Mouse (Mus musculus): Measurements from ENCODE around the gene Calhm3. TPM values are rescaled to one million over a fixed set of nuclear protein-coding genes. Genes with fewer than 3 reads are reported as not detected.

Calhm3 gene
- total and polyA plus RNA-seq, 3 experiments, result 0.16 TPM; not detected in 2

GRCm38 (mm10) chr19:47180011-47180410 lies 22.4 kb upstream of the Calhm3 start:
- ATAC-seq (ENCODE audit: extremely low read depth, insufficient number of reproducible peaks, low FRiP score, poor library complexity, severe bottlenecking) (no peak), DNase-seq (ENCODE audit: low spot score) (no peak)
- no peak for TF ChIP-seq CTCF (IDR thresholded peaks at IDR 0.05; ENCODE audit: low read depth, low read length)
- TF ChIP-seq GATA1 (IDR thresholded peaks at IDR 0.05; ENCODE audit: borderline replicate concordance, low read length), result no peak
- TF ChIP-seq GATA2 (IDR thresholded peaks at IDR 0.05; ENCODE audit: borderline replicate concordance, low read depth, low read length), result no peak
- TF ChIP-seq TAL1 (conservative IDR thresholded peaks at IDR 0.05; ENCODE audit: low read depth, low read length), result no peak
- TF ChIP-seq POLR2AphosphoS5 (IDR thresholded peaks at IDR 0.05; ENCODE audit: insufficient replicate concordance, low read depth, low read length), result no peak
- Histone ChIP-seq H3K4me3 (ENCODE audit: low read depth, low read length) (no peak overlapping the region), H3K36me3 (replicated peaks) (no peaks in the 10 kb centered on the region), H3K27me3 (ENCODE audit: insufficient read depth, low read length) (peaks cover 8% of the 10 kb centered on the region; the same call in 1 of the 2 replicates), H3K4me1 (ENCODE audit: insufficient read depth, low read depth, low read length) (no peaks in the 10 kb centered on the region), H3K9me3 (replicated peaks) (peaks cover 14% of the 10 kb centered on the region; the same call in 1 of the 2 replicates)

- H3K4me1 ChIP-seq (ENCODE audit: insufficient read depth, low read depth, low read length), result no peaks in the 10 kb centered on the region
- no peak for ATAC-seq (ENCODE audit: extremely low read depth, insufficient number of reproducible peaks, low FRiP score, poor library complexity, severe bottlenecking)
- H3K27me3 ChIP-seq (ENCODE audit: insufficient read depth, low read length), result peaks cover 8% of the 10 kb centered on the region; the same call in 1 of the 2 replicates
- no peak overlapping the region; the same call in 1 of the 2 replicates for H3K4me3 ChIP-seq (ENCODE audit: low read depth, low read length)
- H3K9me3 ChIP-seq (replicated peaks), result peaks cover 14% of the 10 kb centered on the region; the same call in 1 of the 2 replicates
- no peak for DNase-seq (ENCODE audit: low spot score)
- no peaks in the 10 kb centered on the region for H3K36me3 ChIP-seq (replicated peaks)
- TF ChIP-seq GATA2 (IDR thresholded peaks at IDR 0.05; ENCODE audit: borderline replicate concordance, low read depth, low read length) (no peak), GATA1 (IDR thresholded peaks at IDR 0.05; ENCODE audit: borderline replicate concordance, low read length) (no peak), POLR2AphosphoS5 (IDR thresholded peaks at IDR 0.05; ENCODE audit: insufficient replicate concordance, low read depth, low read length) (no peak), CTCF (IDR thresholded peaks at IDR 0.05; ENCODE audit: low read depth, low read length) (no peak), TAL1 (conservative IDR thresholded peaks at IDR 0.05; ENCODE audit: low read depth, low read length) (no peak)
Measured at GRCm38 (mm10) chr19:47179272-47179809, 21.8 kb upstream of the Calhm3 start.

GRCm38 (mm10) chr19:47178431-47179271 lies 21.1 kb upstream of the Calhm3 start, which contains the start of gene Neurl1a:
Gene Neurl1a, plus strand, starts transcription at chr19:47178820.
- Histone ChIP-seq H3K4me3 (ENCODE audit: low read depth, low read length) (no peak within 1 kb of the TSS; the same call in 1 of the 2 replicates), H3K36me3 (replicated peaks) (no peaks in the 10 kb centered on the region), H3K27me3 (ENCODE audit: insufficient read depth, low read length) (peaks cover 8% of the 10 kb centered on the region; the same call in 1 of the 2 replicates), H3K4me1 (ENCODE audit: insufficient read depth, low read depth, low read length) (no peaks in the 10 kb centered on the region; the same call in 1 of the 2 replicates), H3K9me3 (replicated peaks) (peaks cover 14% of the 10 kb centered on the region; the same call in 1 of the 2 replicates)
- ATAC-seq (ENCODE audit: extremely low read depth, insufficient number of reproducible peaks, low FRiP score, poor library complexity, severe bottlenecking), result no peak
- TF ChIP-seq CTCF (IDR thresholded peaks at IDR 0.05; ENCODE audit: low read depth, low read length) (no peak), GATA1 (IDR thresholded peaks at IDR 0.05; ENCODE audit: borderline replicate concordance, low read length) (no peak), POLR2AphosphoS5 (IDR thresholded peaks at IDR 0.05; ENCODE audit: insufficient replicate concordance, low read depth, low read length) (no peak), TAL1 (conservative IDR thresholded peaks at IDR 0.05; ENCODE audit: low read depth, low read length) (no peak), GATA2 (IDR thresholded peaks at IDR 0.05; ENCODE audit: borderline replicate concordance, low read depth, low read length) (no peak)
- DNase-seq (ENCODE audit: low spot score), result no peak

- peaks cover 14% of the 10 kb centered on the region; the same call in 1 of the 2 replicates for H3K9me3 ChIP-seq (replicated peaks)
- H3K4me1 ChIP-seq (ENCODE audit: insufficient read depth, low read depth, low read length), result no peaks in the 10 kb centered on the region; the same call in 1 of the 2 replicates
- no peak for DNase-seq (ENCODE audit: low spot score)
- no peak for ATAC-seq (ENCODE audit: extremely low read depth, insufficient number of reproducible peaks, low FRiP score, poor library complexity, severe bottlenecking)
- peaks cover 8% of the 10 kb centered on the region; the same call in 1 of the 2 replicates for H3K27me3 ChIP-seq (ENCODE audit: insufficient read depth, low read length)
- TF ChIP-seq GATA1 (IDR thresholded peaks at IDR 0.05; ENCODE audit: borderline replicate concordance, low read length) (no peak), POLR2AphosphoS5 (IDR thresholded peaks at IDR 0.05; ENCODE audit: insufficient replicate concordance, low read depth, low read length) (no peak), CTCF (IDR thresholded peaks at IDR 0.05; ENCODE audit: low read depth, low read length) (no peak)
- H3K4me3 ChIP-seq (ENCODE audit: low read depth, low read length), result no peak overlapping the region
- H3K36me3 ChIP-seq (replicated peaks), result no peaks in the 10 kb centered on the region
Measured at GRCm38 (mm10) chr19:47178001-47178400, 20.4 kb upstream of the Calhm3 start.

- TF ChIP-seq POLR2AphosphoS5 (IDR thresholded peaks at IDR 0.05; ENCODE audit: insufficient replicate concordance, low read depth, low read length), result no peak
- no peak for TF ChIP-seq TAL1 (conservative IDR thresholded peaks at IDR 0.05; ENCODE audit: low read depth, low read length)
- TF ChIP-seq GATA2 (IDR thresholded peaks at IDR 0.05; ENCODE audit: borderline replicate concordance, low read depth, low read length), result no peak
- TF ChIP-seq GATA1 (IDR thresholded peaks at IDR 0.05; ENCODE audit: borderline replicate concordance, low read length), result no peak
- no peak for TF ChIP-seq CTCF (IDR thresholded peaks at IDR 0.05; ENCODE audit: low read depth, low read length)
- ATAC-seq (ENCODE audit: extremely low read depth, insufficient number of reproducible peaks, low FRiP score, poor library complexity, severe bottlenecking), result no peak
Measured at GRCm38 (mm10) chr19:47176916-47177505, 19.4 kb upstream of the Calhm3 start.

More at GRCm38 (mm10) chr19:47176916-47177505, 19.4 kb upstream of the Calhm3 start:
- Histone ChIP-seq H3K9me3 (replicated peaks) (peaks cover 12% of the 10 kb centered on the region; the same call in 1 of the 2 replicates), H3K27me3 (ENCODE audit: insufficient read depth, low read length) (peaks cover 8% of the 10 kb centered on the region; the same call in 1 of the 2 replicates), H3K4me1 (ENCODE audit: insufficient read depth, low read depth, low read length) (no peaks in the 10 kb centered on the region; the same call in 1 of the 2 replicates), H3K4me3 (ENCODE audit: low read depth, low read length) (no peak overlapping the region), H3K36me3 (replicated peaks) (no peaks in the 10 kb centered on the region)
- DNase-seq (ENCODE audit: low spot score), result no peak

Measured in G1E (cell line).